Mouse (Mus musculus) ES-E14 (cell line): ENCODE results near the gene Pard3. TPM values are rescaled to one million over a fixed set of nuclear protein-coding genes. Genes with fewer than 3 reads are reported as not detected.

Source experiments
- DNase-seq: peaks from one replicate; pipeline ENCODE4 v3.0.0-alpha.2; 2013; ENCODE audit warnings: low read depth, low spot score
- H3K27ac ChIP-seq: 2 replicates; pipeline ENCODE4 v1.5.1; 2012; ENCODE audit warnings: low read depth, mild to moderate bottlenecking, low read length, moderate library complexity, mixed read lengths; ENCODE audit not compliant: poor library complexity, insufficient read depth, severe bottlenecking
- H3K36me3 ChIP-seq: 2 replicates; pipeline ENCODE4 v1.6.1; 2012; ENCODE audit warnings: mild to moderate bottlenecking, low read length, moderate library complexity, mixed read lengths; ENCODE audit not compliant: control insufficient read depth, poor library complexity, insufficient read depth, severe bottlenecking
- H3K4me1 ChIP-seq, 2 experiments: fragments of 150-350 bp in 1 of 2; sonication (generic) in 1 of 2; 2 replicates each; pipeline ENCODE4 v1.6.1; 2012; ENCODE audit warnings: low read length in 2 of 2, mild to moderate bottlenecking in 1 of 2, mixed read lengths in 1 of 2; ENCODE audit not compliant: control insufficient read depth in 2 of 2, insufficient read depth in 2 of 2, poor library complexity in 1 of 2
- H3K4me3 ChIP-seq, 2 experiments: fragments of 150-350 bp in 1 of 2; sonication (generic) in 1 of 2; 2 replicates each; pipeline ENCODE4 v1.5.1; 2012; ENCODE audit warnings: low read length in 2 of 2, low read depth in 1 of 2, mild to moderate bottlenecking in 1 of 2, mixed read lengths in 1 of 2; ENCODE audit not compliant: insufficient read depth in 1 of 2, poor library complexity in 1 of 2, severe bottlenecking in 1 of 2
- H3K9ac ChIP-seq: 2 replicates; pipeline ENCODE4 v1.6.1; 2012; ENCODE audit warnings: low read depth, mild to moderate bottlenecking, low read length, mixed read lengths; ENCODE audit not compliant: poor library complexity, insufficient read depth, severe bottlenecking
- H3K9me3 ChIP-seq: fragments of 150-350 bp; sonication (generic); 2 replicates; pipeline ENCODE4 v1.6.1; 2012; ENCODE audit warnings: low read depth, mild to moderate bottlenecking, low read length; ENCODE audit not compliant: control insufficient read depth, insufficient read depth
- CHD2 ChIP-seq: IDR thresholded peaks from 2 replicates; pipeline ENCODE4 v1.6.1; 2014; ENCODE audit warnings: mild to moderate bottlenecking, low read depth, low read length, inconsistent platforms
- HCFC1 ChIP-seq: IDR thresholded peaks from 2 replicates; pipeline ENCODE4 v1.6.1; 2012; ENCODE audit warnings: low read length, inconsistent platforms, borderline replicate concordance; ENCODE audit not compliant: insufficient read depth
- MAFK ChIP-seq: IDR thresholded peaks from 2 replicates; pipeline ENCODE4 v1.6.1; 2014; ENCODE audit warnings: mild to moderate bottlenecking, low read depth, low read length, inconsistent platforms; ENCODE audit not compliant: insufficient read depth
- ZC3H11A ChIP-seq: IDR thresholded peaks from 2 replicates; pipeline ENCODE4 v1.6.1; 2012; ENCODE audit warnings: low read depth, mild to moderate bottlenecking, inconsistent platforms, low read length, borderline replicate concordance
- ZNF384 ChIP-seq: IDR thresholded peaks from 2 replicates; pipeline ENCODE4 v1.6.1; 2012; ENCODE audit warnings: low read depth, low read length, inconsistent platforms
- in situ Hi-C, 2 experiments: fragments of 600-800 bp; cut with MboI; formaldehyde crosslinking; loops; one replicate each; pipeline ENCODE4 v1.15.1; 2025; ENCODE audit warnings: low sequenced_read_pairs in 2 of 2, inconsistent platforms in 1 of 2; ENCODE audit not compliant: unreplicated experiment in 2 of 2
- total RNA-seq: library from RNA; depleted of rRNA; stranded (reverse); fragments of 300-350 nt; gene quantifications from 2 replicates; pipeline ENCODE4 v1.2.3, GENCODE M21; 2012

Pard3 gene
- total RNA-seq, 1 experiment, result 30.2 TPM

DNA sequence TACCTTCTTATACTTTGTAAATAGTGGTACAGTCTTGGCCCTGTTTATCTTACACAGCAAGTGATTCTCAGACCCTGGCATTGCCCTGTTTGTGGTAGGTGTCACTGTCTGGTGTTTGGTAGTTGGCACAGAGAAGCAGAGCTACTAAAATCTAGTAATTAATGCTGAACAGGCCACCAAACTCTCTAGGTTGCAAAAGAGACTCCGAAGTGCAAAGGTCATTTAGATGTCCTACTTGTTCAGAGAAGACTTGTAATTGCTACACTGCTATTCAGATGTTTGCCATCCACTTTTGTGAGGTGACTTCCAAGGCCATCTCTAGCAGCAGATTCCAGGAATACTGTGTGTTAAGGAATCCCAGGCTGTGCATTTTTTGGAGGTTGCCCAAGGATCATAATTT, 383.7 kb downstream of the Pard3 start:
- no peak overlapping the region for H3K27ac ChIP-seq
- no peak overlapping the region for H3K4me3 ChIP-seq
- TF ChIP-seq MAFK, result no peak
- TF ChIP-seq CHD2, result no peak
- no peak for TF ChIP-seq ZNF384
- no peak for TF ChIP-seq ZC3H11A
- no peak for TF ChIP-seq HCFC1
- no peaks in the 10 kb centered on the region for H3K36me3 ChIP-seq
- in situ Hi-C loops, result no loop called here
- DNase-seq, result no peak
- H3K9ac ChIP-seq, result no peak overlapping the region
- H3K4me1 ChIP-seq, result no peaks in the 10 kb centered on the region
- no peaks in the 10 kb centered on the region for H3K9me3 ChIP-seq

DNA sequence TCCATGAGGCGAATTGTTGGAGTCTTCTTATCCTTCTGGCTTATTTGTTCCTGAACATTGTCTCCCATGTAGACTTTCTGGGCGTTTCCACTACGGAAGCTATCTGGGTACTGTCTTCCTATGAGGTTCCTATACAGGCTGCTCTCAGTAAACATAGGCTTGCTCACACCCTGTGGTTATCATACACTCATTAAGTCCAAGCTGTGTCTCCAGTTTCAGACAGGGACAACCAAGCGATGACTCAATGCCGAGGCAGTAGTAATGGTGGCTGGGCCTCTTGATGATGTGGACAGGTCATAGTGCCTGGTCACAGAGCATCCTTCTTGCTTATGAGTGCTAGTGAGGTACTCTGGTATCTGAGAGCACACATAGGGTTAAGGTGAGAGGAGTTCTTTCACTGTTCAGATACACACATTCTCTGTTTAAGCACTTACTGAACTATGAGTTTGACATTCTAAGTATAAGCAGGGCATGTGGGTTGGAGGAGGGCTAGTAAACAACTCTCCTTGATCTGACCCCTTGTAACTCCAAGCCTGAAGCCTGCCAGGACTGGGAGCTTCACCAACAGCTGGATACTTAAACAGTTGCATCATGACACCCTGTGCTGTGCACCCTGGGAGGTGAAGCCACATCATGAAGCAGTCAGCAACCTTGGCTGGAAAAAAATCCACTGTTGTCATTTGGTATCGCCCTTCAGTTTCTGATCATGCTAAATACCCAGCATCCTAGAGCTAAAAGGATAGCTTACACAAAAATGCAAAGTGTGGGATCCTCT, 385.6 kb downstream of the Pard3 start:
- H3K4me1 ChIP-seq, result peaks cover 0 to 2% of the 10 kb centered on the region in 2 experiments; a peak in 1 of 4 replicates
- no peak overlapping the region for H3K4me3 ChIP-seq
- TF ChIP-seq CHD2, result no peak
- no peak for TF ChIP-seq ZC3H11A
- no peak for TF ChIP-seq ZNF384
- no peak for TF ChIP-seq HCFC1
- no peak for TF ChIP-seq MAFK
- no peak for DNase-seq
- no peak overlapping the region for H3K27ac ChIP-seq
- no peaks in the 10 kb centered on the region for H3K36me3 ChIP-seq
- no peak overlapping the region for H3K9ac ChIP-seq
- no peaks in the 10 kb centered on the region for H3K9me3 ChIP-seq
- in situ Hi-C loops, result no loop called here

GRCm38 (mm10) chr8:127450954-127451668, 387.4 kb downstream of the Pard3 start:
- Histone ChIP-seq H3K4me1 (peaks cover 0 to 2% of the 10 kb centered on the region in 2 experiments; a peak in 1 of 4 replicates), H3K9me3 (no peaks in the 10 kb centered on the region), H3K27ac (no peak overlapping the region), H3K9ac (no peak overlapping the region), H3K4me3 (no peak overlapping the region), H3K36me3 (no peaks in the 10 kb centered on the region)
- in situ Hi-C loops, result no loop called here
- TF ChIP-seq MAFK, result no peak
- TF ChIP-seq ZC3H11A, result no peak
- no peak for TF ChIP-seq CHD2
- no peak for TF ChIP-seq ZNF384
- TF ChIP-seq HCFC1, result no peak
- DNase-seq, result no peak

GRCm38 (mm10) chr8:127452364-127452763, 388.7 kb downstream of the Pard3 start:
- Histone ChIP-seq H3K4me1 (peaks cover 0 to 2% of the 10 kb centered on the region in 2 experiments; a peak in 1 of 4 replicates), H3K27ac (no peak overlapping the region), H3K9me3 (no peaks in the 10 kb centered on the region), H3K9ac (no peak overlapping the region), H3K36me3 (no peaks in the 10 kb centered on the region), H3K4me3 (no peak overlapping the region)
- TF ChIP-seq ZNF384, result no peak
- no peak for TF ChIP-seq CHD2
- TF ChIP-seq MAFK, result no peak
- TF ChIP-seq ZC3H11A, result no peak
- TF ChIP-seq HCFC1, result no peak
- in situ Hi-C loops, result no loop called here
- no peak for DNase-seq

- TF ChIP-seq CHD2, result no peak
- TF ChIP-seq HCFC1, result no peak
- no peak for TF ChIP-seq MAFK
- TF ChIP-seq ZNF384, result no peak
- no peak for TF ChIP-seq ZC3H11A
- H3K4me3 ChIP-seq, result no peak overlapping the region
- DNase-seq, result no peak
- H3K9me3 ChIP-seq, result no peaks in the 10 kb centered on the region
- H3K9ac ChIP-seq, result no peak overlapping the region
- peaks cover 3% of the 10 kb centered on the region; the same call in 1 of the 2 replicates for H3K36me3 ChIP-seq
- H3K4me1 ChIP-seq, result no peaks in the 10 kb centered on the region
- H3K27ac ChIP-seq, result no peak overlapping the region
- in situ Hi-C loops, result no loop called here
These were observed 394.2 kb downstream of the Pard3 start for GRCm38 (mm10) chr8:127457901-127458300.
